Mouse (Mus musculus) embryonic facial prominence, embryonic 11.5 days (tissue): ENCODE data around the gene Sbf2. TPM values are rescaled to one million over a fixed set of nuclear protein-coding genes. Genes with fewer than 3 reads are reported as not detected.

Source experiments
- ATAC-seq: fragments of 200-750 bp; cut with Nextera tagmentation; replicated peaks from 2 replicates; pipeline ENCODE4 v1.8.0; 2017; ENCODE audit warnings: low read depth; ENCODE audit not compliant: insufficient number of reproducible peaks, low FRiP score, low TSS enrichment
- DNase-seq: peaks from one replicate; pipeline ENCODE4 v3.0.0-alpha.2; 2015; ENCODE audit warnings: low spot score
- H3K27ac ChIP-seq: fragments of 300-500 bp; sonication (generic); replicated peaks from 2 replicates; pipeline ENCODE4 v1.5.1; 2014; ENCODE audit warnings: mild to moderate bottlenecking, low read depth, low read length, control low read depth
- H3K27me3 ChIP-seq: fragments of 300-500 bp; sonication (generic); 2 replicates; pipeline ENCODE4 v1.6.1; 2014; ENCODE audit warnings: mild to moderate bottlenecking, low read length, moderate library complexity, mixed read lengths; ENCODE audit not compliant: control insufficient read depth, insufficient read depth
- H3K36me3 ChIP-seq: fragments of 300-500 bp; sonication (generic); replicated peaks from 2 replicates; pipeline ENCODE4 v1.6.1; 2014; ENCODE audit warnings: low read depth, mild to moderate bottlenecking, low read length, moderate library complexity, mixed read lengths; ENCODE audit not compliant: control insufficient read depth, insufficient read depth
- H3K4me1 ChIP-seq: fragments of 300-500 bp; sonication (generic); 2 replicates; pipeline ENCODE4 v1.6.1; 2014; ENCODE audit warnings: low read length, mixed read lengths; ENCODE audit not compliant: control insufficient read depth, insufficient read depth
- H3K4me2 ChIP-seq: fragments of 300-500 bp; sonication (generic); 2 replicates; pipeline ENCODE4 v1.6.1; 2014; ENCODE audit warnings: low read depth, mild to moderate bottlenecking, control low read depth, low read length, moderate library complexity
- H3K4me3 ChIP-seq: fragments of 300-500 bp; sonication (generic); 2 replicates; pipeline ENCODE4 v1.5.1; 2014; ENCODE audit warnings: low read depth, low read length, control low read depth
- H3K9ac ChIP-seq: fragments of 300-500 bp; sonication (generic); replicated peaks from 2 replicates; pipeline ENCODE4 v1.6.1; 2014; ENCODE audit warnings: mild to moderate bottlenecking, control low read depth, low read length
- H3K9me3 ChIP-seq: fragments of 300-500 bp; sonication (generic); replicated peaks from 2 replicates; pipeline ENCODE4 v1.6.1; 2016; ENCODE audit warnings: mild to moderate bottlenecking, low read length, inconsistent platforms, mixed read lengths; ENCODE audit not compliant: control insufficient read depth
- WGBS: fragments of 180-500 bp; shearing (Covaris S2); extraction: QIAGEN DNeasy Blood & Tissue Kit; methylation state at CpG from one replicate; pipeline ENCODE4 v1.1.7; 2014; 5-methylcytosine and 5-hydroxymethylcytosine counted together
- polyA plus RNA-seq: library from polyadenylated mRNA; unstranded; fragments of >200 nt; fragmentation: Nextera tagmentation; extraction: Ambion mirVana; gene quantifications from 2 replicates; pipeline ENCODE4 v1.2.1, GENCODE M21; 2014

Gene Sbf2
- polyA plus RNA-seq, 1 experiment from 2014 or later = 25.4 TPM

DNA sequence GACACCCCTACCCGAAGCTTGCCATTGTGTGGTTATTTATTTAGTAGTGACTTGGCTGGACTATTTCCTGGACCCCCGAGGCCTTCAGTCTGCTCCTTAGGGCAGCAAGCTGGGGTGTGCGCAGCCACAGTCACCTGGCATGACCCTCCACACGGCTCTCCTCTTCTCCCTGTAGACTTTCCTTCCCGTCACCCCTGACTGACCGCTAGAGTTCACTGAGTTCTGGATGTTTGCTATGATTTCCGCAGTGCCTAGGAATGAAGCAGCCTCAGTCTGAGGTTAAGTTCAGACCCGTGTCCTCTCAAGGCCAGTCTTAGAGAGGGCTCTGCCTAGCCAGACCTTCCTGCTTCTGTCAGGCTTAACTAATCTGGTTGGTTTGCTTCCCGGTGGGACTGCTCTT lies 342.9 kb downstream of the Sbf2 start:
- Histone ChIP-seq H3K9ac (no peak overlapping the region), H3K36me3 (no peaks in the 10 kb centered on the region), H3K9me3 (no peaks in the 10 kb centered on the region), H3K4me1 (no peaks in the 10 kb centered on the region), H3K27me3 (no peaks in the 10 kb centered on the region), H3K4me2 (no peak overlapping the region), H3K4me3 (no peak overlapping the region), H3K27ac (no peak overlapping the region)
- ATAC-seq = no peak
- no peak for DNase-seq
- 64% methylated on average over 9 of the region's 9 CpGs for WGBS

DNA sequence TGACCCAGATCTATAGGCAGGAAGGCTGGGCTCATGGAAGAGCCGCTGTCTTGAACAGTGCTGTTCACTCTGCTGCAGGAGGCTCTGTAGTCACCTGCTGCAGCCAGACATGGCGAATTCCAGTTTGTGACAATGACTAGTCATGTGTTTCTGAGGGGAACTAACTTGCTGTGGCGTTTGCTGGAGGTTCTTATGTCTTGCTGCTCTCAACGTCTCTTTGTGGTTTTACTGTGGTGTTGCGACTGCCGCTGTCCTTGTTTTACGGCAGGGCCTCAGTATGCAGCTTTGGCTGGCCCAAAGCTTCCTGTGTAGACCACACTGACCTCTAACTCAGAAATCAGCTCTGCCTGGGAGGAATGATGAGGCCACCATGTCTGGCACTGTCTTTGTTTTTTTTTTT lies 344.3 kb downstream of the Sbf2 start:
- H3K36me3 ChIP-seq = no peaks in the 10 kb centered on the region
- no peaks in the 10 kb centered on the region for H3K27me3 ChIP-seq
- no peak for ATAC-seq
- no peaks in the 10 kb centered on the region for H3K4me1 ChIP-seq
- H3K9ac ChIP-seq = no peak overlapping the region
- H3K9me3 ChIP-seq = no peaks in the 10 kb centered on the region
- DNase-seq = no peak
- WGBS = 92% methylated on average over 7 of the region's 7 CpGs
- no peak overlapping the region for H3K27ac ChIP-seq
- no peak overlapping the region for H3K4me2 ChIP-seq
- no peak overlapping the region for H3K4me3 ChIP-seq

DNA sequence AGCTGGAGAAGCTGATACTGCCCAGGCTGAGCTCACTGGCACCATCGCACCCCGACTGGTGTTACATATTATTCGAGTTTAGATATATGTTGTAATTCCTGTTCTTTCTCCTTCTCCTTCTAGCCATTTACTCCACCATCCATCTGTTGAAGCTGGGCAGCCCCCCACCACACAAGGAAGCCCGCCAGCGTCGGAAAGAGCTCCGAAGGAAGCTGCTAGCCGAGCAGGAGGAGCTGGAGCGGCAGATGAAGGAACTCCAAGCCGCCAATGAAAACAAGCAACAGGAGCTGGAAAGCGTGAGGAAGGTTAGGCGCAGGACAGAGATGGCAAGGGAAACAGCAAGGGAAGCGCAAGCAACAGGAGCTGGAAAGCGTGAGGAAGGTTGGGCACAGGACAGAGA lies 344.9 kb downstream of the Sbf2 start:
- no peaks in the 10 kb centered on the region for H3K36me3 ChIP-seq
- no peak for ATAC-seq

DNA sequence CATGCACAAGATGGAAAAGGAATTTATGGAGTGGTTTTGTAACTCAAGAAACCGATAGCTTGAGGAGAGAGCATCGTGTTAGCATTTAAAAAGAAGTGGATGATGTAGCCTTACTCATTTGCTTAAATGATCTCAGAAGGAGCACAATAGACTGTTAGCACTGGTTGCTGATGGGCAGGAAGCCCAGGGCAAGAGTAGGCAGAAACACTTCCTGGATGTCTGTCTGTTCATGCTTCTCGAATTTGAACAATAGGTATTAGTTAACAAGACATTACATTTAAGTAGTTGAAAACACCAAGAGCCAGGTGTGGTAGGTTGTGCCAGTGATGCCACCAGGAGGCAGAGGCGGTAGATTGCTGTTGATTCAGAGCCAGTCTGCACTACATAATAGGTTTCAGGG lies 346.2 kb downstream of the Sbf2 start:
- H3K4me2 ChIP-seq = no peak overlapping the region
- H3K9me3 ChIP-seq = no peaks in the 10 kb centered on the region
- 78% methylated on average over 4 of the region's 4 CpGs for WGBS
- ATAC-seq = no peak
- H3K4me3 ChIP-seq = no peak overlapping the region
- no peaks in the 10 kb centered on the region for H3K27me3 ChIP-seq
- H3K9ac ChIP-seq = no peak overlapping the region
- no peaks in the 10 kb centered on the region for H3K36me3 ChIP-seq
- H3K4me1 ChIP-seq = no peaks in the 10 kb centered on the region
- DNase-seq = no peak
- no peak overlapping the region for H3K27ac ChIP-seq

More for the DNA sequence above, 344.9 kb downstream of the Sbf2 start:
- H3K4me1 ChIP-seq = no peaks in the 10 kb centered on the region
- H3K27me3 ChIP-seq = no peaks in the 10 kb centered on the region
- no peak for DNase-seq
- H3K9ac ChIP-seq = no peak overlapping the region
- no peaks in the 10 kb centered on the region for H3K9me3 ChIP-seq
- H3K4me2 ChIP-seq = no peak overlapping the region
- WGBS = 88% methylated on average over 14 of the region's 14 CpGs
- no peak overlapping the region for H3K4me3 ChIP-seq
- no peak overlapping the region for H3K27ac ChIP-seq

DNA sequence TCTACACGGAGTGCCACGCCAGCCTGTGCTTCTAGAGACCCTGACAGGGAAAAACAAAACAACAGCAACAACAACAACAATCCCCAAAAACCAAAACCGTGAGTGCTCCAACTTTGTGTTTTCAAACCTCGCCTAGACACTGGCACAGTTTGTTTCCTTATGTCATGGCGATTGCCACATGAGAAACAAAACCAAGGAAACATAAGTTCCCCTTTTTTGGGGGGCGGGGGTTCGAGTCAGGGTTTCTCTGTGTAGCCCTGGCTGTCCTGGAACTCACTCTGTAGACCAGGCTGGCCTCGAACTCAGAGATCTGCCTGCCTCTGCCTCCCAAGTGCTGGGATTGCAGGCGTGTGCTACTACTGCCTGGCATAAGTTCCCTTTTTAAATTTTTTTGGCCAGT lies 346.7 kb downstream of the Sbf2 start:
- H3K27me3 ChIP-seq = no peaks in the 10 kb centered on the region
- no peaks in the 10 kb centered on the region for H3K4me1 ChIP-seq
- no peak overlapping the region for H3K27ac ChIP-seq
- 87% methylated on average over 9 of the region's 9 CpGs for WGBS
- ATAC-seq = no peak
- no peaks in the 10 kb centered on the region for H3K9me3 ChIP-seq
- DNase-seq = no peak
- no peaks in the 10 kb centered on the region for H3K36me3 ChIP-seq
- H3K4me2 ChIP-seq = no peak overlapping the region
- H3K9ac ChIP-seq = no peak overlapping the region
- no peak overlapping the region for H3K4me3 ChIP-seq

DNA sequence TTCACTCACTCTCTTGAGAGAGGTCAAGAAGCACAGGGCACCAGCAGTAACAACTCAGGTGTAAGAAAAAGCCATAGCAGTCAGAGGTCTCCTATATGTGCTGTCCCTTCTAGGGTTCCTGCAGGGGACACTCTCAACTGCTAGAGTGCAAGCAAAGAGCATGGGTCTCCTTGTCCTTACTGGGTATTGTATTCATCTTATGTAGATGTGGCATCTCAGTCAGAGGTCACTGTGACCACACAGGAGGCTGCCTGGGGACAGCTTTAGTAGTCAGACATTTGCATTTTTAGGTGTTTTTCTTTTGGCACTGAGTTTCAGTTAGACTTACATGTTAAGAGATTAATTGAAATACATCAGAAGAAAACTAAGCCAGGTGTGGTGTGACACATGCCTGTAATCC lies 347.7 kb downstream of the Sbf2 start:
- Histone ChIP-seq H3K4me2 (no peak overlapping the region), H3K9me3 (no peaks in the 10 kb centered on the region), H3K27ac (no peak overlapping the region), H3K4me1 (no peaks in the 10 kb centered on the region), H3K4me3 (no peak overlapping the region), H3K36me3 (no peaks in the 10 kb centered on the region), H3K9ac (no peak overlapping the region), H3K27me3 (no peaks in the 10 kb centered on the region)
- DNase-seq (no peak), ATAC-seq (no peak)

DNA sequence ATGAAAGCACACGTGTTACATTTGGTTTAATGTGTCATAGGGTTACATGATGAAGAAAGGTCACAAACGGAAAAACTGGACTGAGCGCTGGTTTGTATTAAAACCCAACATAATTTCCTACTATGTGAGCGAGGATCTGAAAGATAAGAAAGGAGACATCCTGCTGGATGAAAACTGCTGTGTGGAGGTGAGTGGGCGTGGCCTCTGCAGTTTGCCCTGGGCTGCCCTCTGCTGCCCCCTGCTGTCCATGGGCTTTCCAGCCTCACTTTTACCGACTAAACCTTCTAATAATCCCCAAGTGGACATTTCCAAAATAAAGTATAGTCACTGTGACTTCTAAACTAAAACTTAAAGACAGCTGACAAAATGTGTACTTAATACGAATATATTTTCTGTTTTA lies 348.9 kb downstream of the Sbf2 start:
- DNase-seq = peak; percentile 84
- no peaks in the 10 kb centered on the region for H3K4me1 ChIP-seq
- no peaks in the 10 kb centered on the region for H3K36me3 ChIP-seq
- H3K27me3 ChIP-seq = no peaks in the 10 kb centered on the region
- no peak overlapping the region for H3K4me3 ChIP-seq
- ATAC-seq = no peak
- no peaks in the 10 kb centered on the region for H3K9me3 ChIP-seq
- 27% methylated on average over 7 of the region's 7 CpGs for WGBS
- no peak overlapping the region for H3K9ac ChIP-seq
- no peak overlapping the region for H3K27ac ChIP-seq
- no peak overlapping the region for H3K4me2 ChIP-seq

DNA sequence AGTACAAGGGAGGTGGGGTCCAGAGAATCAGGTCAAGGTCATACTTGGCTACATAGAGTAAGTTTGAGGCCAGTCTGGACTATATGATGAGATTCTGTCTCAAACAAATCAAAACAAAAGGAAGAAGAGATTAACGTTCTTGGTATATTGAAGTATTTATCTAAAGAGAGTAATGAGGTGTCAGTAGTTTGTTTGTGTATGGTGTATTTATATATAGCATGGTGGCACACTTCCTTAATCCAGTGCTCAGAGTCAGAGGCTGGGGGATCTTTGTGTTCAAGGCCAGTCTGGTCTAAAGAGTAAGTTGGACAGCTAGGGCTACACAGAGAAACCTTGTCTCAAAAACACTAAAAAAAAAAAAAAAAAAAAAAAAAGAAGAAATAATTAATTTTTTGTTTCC lies 351.2 kb downstream of the Sbf2 start:
- Histone ChIP-seq H3K9me3 (no peaks in the 10 kb centered on the region), H3K27me3 (no peaks in the 10 kb centered on the region), H3K4me2 (no peak overlapping the region), H3K27ac (no peak overlapping the region), H3K9ac (no peak overlapping the region), H3K4me3 (no peak overlapping the region), H3K36me3 (no peaks in the 10 kb centered on the region), H3K4me1 (no peaks in the 10 kb centered on the region)
- ATAC-seq (no peak), DNase-seq (no peak)
- 68% methylated on average over 1 of the region's 1 CpGs for WGBS

DNA sequence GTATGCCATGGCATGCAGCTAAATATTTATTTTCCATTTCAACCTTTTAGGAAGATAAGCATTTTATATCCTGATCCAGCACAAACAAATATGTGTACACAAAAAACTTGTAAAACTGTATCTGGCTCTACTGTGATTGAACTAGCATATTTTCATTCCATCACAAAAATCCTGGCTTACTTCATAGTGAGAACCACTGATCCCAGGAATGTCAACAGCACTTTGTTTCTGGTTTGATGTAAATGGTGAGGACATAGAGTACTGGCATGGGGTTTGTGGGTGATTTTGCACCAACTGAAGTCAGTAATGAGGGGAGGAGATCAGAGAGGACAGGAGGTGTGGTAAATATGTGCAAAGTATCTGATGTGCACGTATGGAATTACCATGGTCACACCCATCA lies 352.1 kb downstream of the Sbf2 start:
- WGBS = 64% methylated on average over 1 of the region's 1 CpGs
- Histone ChIP-seq H3K4me2 (no peak overlapping the region), H3K27me3 (no peaks in the 10 kb centered on the region)

More for the DNA sequence above, 352.1 kb downstream of the Sbf2 start:
- Histone ChIP-seq H3K9ac (no peak overlapping the region), H3K4me3 (no peak overlapping the region), H3K27ac (no peak overlapping the region), H3K9me3 (no peaks in the 10 kb centered on the region), H3K4me1 (no peaks in the 10 kb centered on the region), H3K36me3 (no peaks in the 10 kb centered on the region)
- no peak for DNase-seq
- ATAC-seq = no peak
